Mouse (Mus musculus): ENCODE measurements around the gene Eef1akmt1. TPM values are rescaled to one million over a fixed set of nuclear protein-coding genes. Genes with fewer than 3 reads are reported as not detected.

Eef1akmt1 gene
- polyA plus RNA-seq, 1 experiment from 2014 or later: 106 TPM

DNA sequence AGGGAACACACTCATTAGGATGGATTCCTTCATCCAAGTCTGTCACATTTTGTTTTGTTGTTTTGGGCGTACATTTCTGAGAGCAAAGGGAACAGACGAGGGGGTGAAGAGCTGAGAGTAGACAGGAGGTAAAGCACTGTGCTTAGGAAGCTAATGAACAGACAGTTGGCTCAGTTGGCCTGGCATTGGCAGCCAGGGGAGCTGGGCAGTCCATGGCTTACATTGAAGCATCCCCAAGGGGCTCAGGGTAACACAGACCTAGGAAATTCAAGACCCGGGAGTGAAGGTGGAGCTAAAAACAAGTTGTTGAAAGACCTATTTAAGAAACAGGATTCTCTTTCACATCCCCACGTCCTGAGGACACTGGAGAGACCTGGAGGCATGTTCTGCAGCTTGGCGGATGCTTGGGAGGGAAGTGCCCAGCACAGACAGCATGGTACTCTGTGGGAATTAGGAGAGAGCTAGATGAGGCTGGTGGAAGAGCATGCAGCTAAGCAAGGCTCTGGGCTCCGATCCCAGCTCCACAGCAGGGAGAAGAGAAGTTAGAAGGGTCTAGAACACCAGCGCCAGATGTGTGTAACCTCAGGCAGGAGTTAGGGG, 15.8 kb downstream of the Eef1akmt1 start:
- Histone ChIP-seq H3K4me3 (ENCODE audit: low read depth, low read length) (no peak overlapping the region), H3K4me1 (ENCODE audit: control insufficient read depth, insufficient read depth, low read length) (no peaks in the 10 kb centered on the region), H3K4me2 (ENCODE audit: low read depth, severe bottlenecking) (no peak overlapping the region), H3K36me3 (ENCODE audit: control insufficient read depth, insufficient read depth, low read length) (no peaks in the 10 kb centered on the region; the same call in 1 of the 2 replicates), H3K9me3 (ENCODE audit: control insufficient read depth, low read length) (no peaks in the 10 kb centered on the region), H3K9ac (ENCODE audit: low read length) (no peak overlapping the region), H3K27ac (replicated peaks; ENCODE audit: low read depth, low read length) (no peak overlapping the region), H3K27me3 (ENCODE audit: control insufficient read depth, insufficient read depth, low read length) (no peaks in the 10 kb centered on the region)
- 86% methylated on average over 7 of the region's 7 CpGs for WGBS
- ATAC-seq (ENCODE audit: insufficient number of reproducible peaks, low FRiP score, low TSS enrichment, low read depth) (no peak), DNase-seq (ENCODE audit: low spot score) (no peak)

DNA sequence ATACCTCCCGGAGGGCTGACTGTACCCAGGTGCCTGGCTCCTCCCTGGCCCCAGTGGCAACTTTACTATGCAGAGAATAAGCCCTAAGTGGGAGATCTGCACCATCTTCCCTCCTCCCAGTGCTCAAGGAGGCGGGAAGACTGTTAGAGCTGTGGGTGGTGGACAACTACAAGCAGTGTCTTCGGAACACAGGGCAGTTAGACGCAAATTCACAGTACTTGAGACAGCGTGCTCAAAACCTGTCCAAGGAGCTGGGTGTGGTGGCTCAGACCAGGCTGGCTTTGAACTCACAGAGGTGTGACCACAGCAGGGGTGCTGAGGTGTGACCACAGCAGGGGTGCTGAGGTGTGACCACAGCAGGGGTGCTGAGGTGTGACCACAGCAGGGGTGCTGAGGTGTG, 17.0 kb downstream of the Eef1akmt1 start:
- Histone ChIP-seq H3K4me2 (ENCODE audit: low read depth, severe bottlenecking) (no peak overlapping the region), H3K27me3 (ENCODE audit: control insufficient read depth, insufficient read depth, low read length) (no peaks in the 10 kb centered on the region)
- 83% methylated on average over 5 of the region's 5 CpGs for WGBS

DNA sequence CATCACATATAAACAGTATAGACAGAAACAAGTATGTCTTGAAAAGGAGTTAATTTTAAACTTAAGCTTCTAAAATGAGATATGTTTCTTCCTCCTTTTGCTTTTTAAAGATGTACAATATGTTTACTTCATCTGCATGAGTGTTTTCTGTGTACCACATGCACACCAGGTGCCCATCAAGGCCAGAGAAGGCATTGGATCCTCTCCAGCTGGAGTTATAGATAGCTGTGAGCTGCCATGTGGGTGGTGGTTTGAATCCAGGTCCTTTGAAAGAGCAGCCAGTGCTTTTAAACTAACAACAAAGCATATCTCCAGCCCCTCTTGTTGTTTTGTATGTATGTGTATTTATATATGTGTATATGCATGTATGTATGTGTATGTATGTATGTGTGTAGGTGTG, 18.5 kb downstream of the Eef1akmt1 start:
- Histone ChIP-seq H3K27ac (replicated peaks; ENCODE audit: low read depth, low read length) (no peak overlapping the region), H3K9me3 (ENCODE audit: control insufficient read depth, low read length) (no peaks in the 10 kb centered on the region), H3K9ac (ENCODE audit: low read length) (no peak overlapping the region), H3K4me3 (ENCODE audit: low read depth, low read length) (no peak overlapping the region), H3K4me1 (ENCODE audit: control insufficient read depth, insufficient read depth, low read length) (no peaks in the 10 kb centered on the region), H3K27me3 (ENCODE audit: control insufficient read depth, insufficient read depth, low read length) (no peaks in the 10 kb centered on the region), H3K4me2 (ENCODE audit: low read depth, severe bottlenecking) (no peak overlapping the region), H3K36me3 (ENCODE audit: control insufficient read depth, insufficient read depth, low read length) (no peaks in the 10 kb centered on the region; the same call in 1 of the 2 replicates)
- DNase-seq (ENCODE audit: low spot score): no peak
- ATAC-seq (ENCODE audit: insufficient number of reproducible peaks, low FRiP score, low TSS enrichment, low read depth): no peak

More for the DNA sequence above, 17.0 kb downstream of the Eef1akmt1 start:
- no peaks in the 10 kb centered on the region; the same call in 1 of the 2 replicates for H3K36me3 ChIP-seq (ENCODE audit: control insufficient read depth, insufficient read depth, low read length)
- H3K4me1 ChIP-seq (ENCODE audit: control insufficient read depth, insufficient read depth, low read length): no peaks in the 10 kb centered on the region
- ATAC-seq (ENCODE audit: insufficient number of reproducible peaks, low FRiP score, low TSS enrichment, low read depth) (no peak), DNase-seq (ENCODE audit: low spot score) (no peak)
- no peak overlapping the region for H3K4me3 ChIP-seq (ENCODE audit: low read depth, low read length)
- H3K27ac ChIP-seq (replicated peaks; ENCODE audit: low read depth, low read length): no peak overlapping the region
- H3K9me3 ChIP-seq (ENCODE audit: control insufficient read depth, low read length): no peaks in the 10 kb centered on the region
- H3K9ac ChIP-seq (ENCODE audit: low read length): no peak overlapping the region

DNA sequence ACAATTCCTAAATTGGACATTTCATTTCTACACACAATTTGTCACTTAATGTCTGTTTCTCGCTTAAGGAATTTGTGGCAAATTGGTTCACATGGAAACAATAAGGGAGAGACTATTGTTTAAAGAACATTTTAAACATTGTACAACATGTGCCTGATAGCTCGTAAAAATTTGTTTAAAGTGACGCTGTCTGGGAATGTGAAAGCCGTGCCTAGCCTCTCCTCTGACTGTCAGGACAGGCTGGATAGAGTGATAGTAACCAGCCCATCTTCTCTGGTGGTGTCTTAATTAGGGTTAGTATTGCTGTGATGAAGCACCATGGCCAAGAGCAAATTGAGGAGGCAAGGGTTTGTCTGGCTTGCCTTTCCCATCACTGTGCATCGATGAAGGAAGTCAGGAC, 24.4 kb downstream of the Eef1akmt1 start:
- Histone ChIP-seq H3K4me2 (ENCODE audit: low read depth, severe bottlenecking) (no peak overlapping the region), H3K9ac (ENCODE audit: low read length) (no peak overlapping the region), H3K9me3 (ENCODE audit: control insufficient read depth, low read length) (no peaks in the 10 kb centered on the region; the same call in 1 of the 2 replicates), H3K27ac (replicated peaks; ENCODE audit: low read depth, low read length) (no peak overlapping the region), H3K4me3 (ENCODE audit: low read depth, low read length) (no peak overlapping the region), H3K27me3 (ENCODE audit: control insufficient read depth, insufficient read depth, low read length) (no peaks in the 10 kb centered on the region), H3K4me1 (ENCODE audit: control insufficient read depth, insufficient read depth, low read length) (0 out of 2 replicates have a peak, but pooled peaks cover 4% of the 10 kb centered on the region), H3K36me3 (ENCODE audit: control insufficient read depth, insufficient read depth, low read length) (no peaks in the 10 kb centered on the region)
- ATAC-seq (ENCODE audit: insufficient number of reproducible peaks, low FRiP score, low TSS enrichment, low read depth) (no peak), DNase-seq (ENCODE audit: low spot score) (no peak)
- 68% methylated on average over 5 of the region's 5 CpGs for WGBS

DNA sequence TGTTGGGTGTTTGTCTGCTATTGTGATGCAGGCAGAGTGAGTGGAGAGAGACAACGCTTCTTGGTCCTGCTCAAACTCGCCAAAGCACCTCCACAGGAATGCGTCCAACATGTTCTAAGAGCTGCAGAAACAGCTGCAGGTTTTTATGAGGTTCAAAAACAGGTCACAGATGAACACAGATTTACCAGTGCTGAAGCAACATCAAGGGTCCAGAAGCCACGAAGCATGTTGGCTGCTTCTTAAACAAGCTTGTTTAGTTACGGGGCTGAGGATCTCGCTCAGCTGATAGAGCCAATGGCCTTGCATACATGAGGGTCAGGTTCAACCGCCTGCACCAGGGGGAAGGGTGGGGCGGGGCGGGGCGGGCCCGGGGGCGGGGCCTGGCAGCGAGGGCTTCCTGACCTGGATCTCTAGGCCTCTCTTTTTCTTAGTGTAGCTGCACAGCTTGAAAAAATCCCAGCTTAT, 24.8 kb downstream of the Eef1akmt1 start:
- H3K4me2 ChIP-seq (ENCODE audit: low read depth, severe bottlenecking): no peak overlapping the region
- WGBS: 19% methylated on average over 13 of the region's 13 CpGs
- no peak overlapping the region for H3K9ac ChIP-seq (ENCODE audit: low read length)
- no peaks in the 10 kb centered on the region; the same call in 1 of the 2 replicates for H3K9me3 ChIP-seq (ENCODE audit: control insufficient read depth, low read length)
- H3K4me1 ChIP-seq (ENCODE audit: control insufficient read depth, insufficient read depth, low read length): 0 out of 2 replicates have a peak, but pooled peaks cover 4% of the 10 kb centered on the region
- H3K36me3 ChIP-seq (ENCODE audit: control insufficient read depth, insufficient read depth, low read length): no peaks in the 10 kb centered on the region
- ATAC-seq (ENCODE audit: insufficient number of reproducible peaks, low FRiP score, low TSS enrichment, low read depth): peak; percentile 50; the same call in 1 of the 2 replicates
- no peaks in the 10 kb centered on the region for H3K27me3 ChIP-seq (ENCODE audit: control insufficient read depth, insufficient read depth, low read length)
- DNase-seq (ENCODE audit: low spot score): peak; percentile 66
- H3K27ac ChIP-seq (replicated peaks; ENCODE audit: low read depth, low read length): no peak overlapping the region
- no peak overlapping the region for H3K4me3 ChIP-seq (ENCODE audit: low read depth, low read length)

DNA sequence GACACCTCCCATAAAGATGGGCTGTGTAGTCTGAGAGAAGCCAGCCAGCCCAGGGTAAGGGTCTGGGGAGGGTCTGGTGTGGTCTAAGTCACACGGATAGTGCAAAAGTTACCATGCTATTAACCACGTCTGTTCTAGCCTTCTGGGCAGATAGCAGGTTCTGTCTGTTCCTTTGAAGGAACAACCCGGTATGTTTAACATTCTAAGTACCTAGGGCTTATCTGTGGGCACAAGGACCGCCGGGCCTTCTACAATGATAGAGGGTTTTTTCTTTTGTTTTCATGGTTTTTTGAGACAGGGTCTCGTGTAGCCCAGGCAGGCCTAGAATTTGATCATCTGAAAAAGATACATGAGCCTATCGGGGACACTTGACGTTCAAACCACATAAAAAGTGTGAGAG, 25.3 kb downstream of the Eef1akmt1 start:
- no peak overlapping the region for H3K27ac ChIP-seq (replicated peaks; ENCODE audit: low read depth, low read length)
- WGBS: 86% methylated on average over 8 of the region's 8 CpGs
- 0 out of 2 replicates have a peak, but pooled peaks cover 4% of the 10 kb centered on the region for H3K4me1 ChIP-seq (ENCODE audit: control insufficient read depth, insufficient read depth, low read length)
- H3K4me3 ChIP-seq (ENCODE audit: low read depth, low read length): no peak overlapping the region
- H3K27me3 ChIP-seq (ENCODE audit: control insufficient read depth, insufficient read depth, low read length): no peaks in the 10 kb centered on the region
- H3K4me2 ChIP-seq (ENCODE audit: low read depth, severe bottlenecking): no peak overlapping the region
- no peak overlapping the region for H3K9ac ChIP-seq (ENCODE audit: low read length)
- no peak for DNase-seq (ENCODE audit: low spot score)
- H3K9me3 ChIP-seq (ENCODE audit: control insufficient read depth, low read length): no peaks in the 10 kb centered on the region; the same call in 1 of the 2 replicates
- no peak for ATAC-seq (ENCODE audit: insufficient number of reproducible peaks, low FRiP score, low TSS enrichment, low read depth)
- no peaks in the 10 kb centered on the region for H3K36me3 ChIP-seq (ENCODE audit: control insufficient read depth, insufficient read depth, low read length)

DNA sequence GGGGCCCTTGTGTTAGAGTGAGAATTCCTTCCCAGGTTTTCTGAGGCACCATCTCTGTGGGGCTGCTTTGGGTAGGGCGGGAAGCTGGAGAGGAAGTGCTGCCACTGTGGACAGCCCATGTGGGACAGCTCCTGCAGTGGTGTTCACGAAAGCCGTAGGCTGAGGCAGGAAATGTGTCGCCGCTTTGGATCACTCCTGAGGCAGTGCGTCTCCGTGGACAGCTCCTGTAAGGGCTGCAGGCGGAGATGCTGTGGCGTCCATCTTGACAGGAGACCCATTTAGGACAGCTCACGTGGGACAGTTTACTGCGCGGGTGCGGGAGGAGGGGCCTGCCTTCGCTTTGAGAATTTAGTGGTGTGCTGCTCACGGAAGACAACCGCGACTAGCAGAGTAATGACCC, 25.9 kb downstream of the Eef1akmt1 start:
- H3K36me3 ChIP-seq (ENCODE audit: control insufficient read depth, insufficient read depth, low read length): no peaks in the 10 kb centered on the region
- no peaks in the 10 kb centered on the region for H3K27me3 ChIP-seq (ENCODE audit: control insufficient read depth, insufficient read depth, low read length)
- ATAC-seq (ENCODE audit: insufficient number of reproducible peaks, low FRiP score, low TSS enrichment, low read depth): no peak
- no peak overlapping the region for H3K27ac ChIP-seq (replicated peaks; ENCODE audit: low read depth, low read length)
- no peak overlapping the region for H3K4me3 ChIP-seq (ENCODE audit: low read depth, low read length)
- no peaks in the 10 kb centered on the region; the same call in 1 of the 2 replicates for H3K9me3 ChIP-seq (ENCODE audit: control insufficient read depth, low read length)
- no peak overlapping the region for H3K9ac ChIP-seq (ENCODE audit: low read length)
- H3K4me2 ChIP-seq (ENCODE audit: low read depth, severe bottlenecking): no peak overlapping the region
- 85% methylated on average over 17 of the region's 17 CpGs for WGBS
- DNase-seq (ENCODE audit: low spot score): no peak
- 0 out of 2 replicates have a peak, but pooled peaks cover 4% of the 10 kb centered on the region for H3K4me1 ChIP-seq (ENCODE audit: control insufficient read depth, insufficient read depth, low read length)

DNA sequence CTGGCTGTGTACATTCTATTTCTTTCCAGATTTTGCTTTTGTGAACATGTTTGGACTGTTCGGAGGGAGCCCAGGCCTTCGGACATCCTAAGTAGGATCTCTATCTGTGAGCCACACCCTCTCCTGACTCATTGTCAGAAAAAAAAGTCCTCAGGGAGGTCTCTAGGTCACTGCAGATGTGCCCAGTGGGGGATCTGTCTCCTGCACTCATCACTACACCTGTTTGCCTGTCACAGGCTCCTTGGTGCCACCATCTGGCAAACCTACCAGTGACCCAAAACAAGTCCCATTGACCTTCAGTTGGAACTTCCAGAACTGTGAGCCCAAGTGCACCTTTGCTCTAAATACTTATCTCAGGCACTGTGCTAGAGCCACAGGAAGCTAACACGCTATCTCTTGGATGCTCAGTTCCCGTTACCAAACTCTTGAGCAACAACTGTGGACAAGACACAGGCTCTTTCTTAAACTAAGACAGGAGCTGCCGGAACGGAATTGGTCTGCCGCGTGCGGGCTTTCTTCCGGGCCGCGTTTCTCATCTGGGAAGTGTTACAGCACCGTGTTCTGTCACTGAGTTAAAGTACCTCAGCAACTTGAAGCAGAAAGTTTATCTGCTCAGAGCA, 27.9 kb downstream of the Eef1akmt1 start:
- no peak overlapping the region for H3K9ac ChIP-seq (ENCODE audit: low read length)
- H3K27ac ChIP-seq (replicated peaks; ENCODE audit: low read depth, low read length): no peak overlapping the region
- 0 out of 2 replicates have a peak, but pooled peaks cover 4% of the 10 kb centered on the region for H3K4me1 ChIP-seq (ENCODE audit: control insufficient read depth, insufficient read depth, low read length)
- no peaks in the 10 kb centered on the region for H3K27me3 ChIP-seq (ENCODE audit: control insufficient read depth, insufficient read depth, low read length)
- ATAC-seq (ENCODE audit: insufficient number of reproducible peaks, low FRiP score, low TSS enrichment, low read depth): no peak
- no peak for DNase-seq (ENCODE audit: low spot score)
- H3K4me2 ChIP-seq (ENCODE audit: low read depth, severe bottlenecking): no peak overlapping the region
- WGBS: 89% methylated on average over 13 of the region's 13 CpGs
- no peak overlapping the region for H3K4me3 ChIP-seq (ENCODE audit: low read depth, low read length)
- H3K9me3 ChIP-seq (ENCODE audit: control insufficient read depth, low read length): no peaks in the 10 kb centered on the region; the same call in 1 of the 2 replicates
- no peaks in the 10 kb centered on the region for H3K36me3 ChIP-seq (ENCODE audit: control insufficient read depth, insufficient read depth, low read length)
